Mouse (Mus musculus) MEL (cell line): ENCODE results near the gene 0610030E20Rik. TPM values are rescaled to one million over a fixed set of nuclear protein-coding genes. Genes with fewer than 3 reads are reported as not detected.

Experiments
- DNase-seq: peaks from one replicate; pipeline ENCODE4 v3.0.0; 2011; ENCODE audit warnings: low read depth, low spot score
- H3K27ac ChIP-seq: 2 replicates; pipeline ENCODE4 v1.5.1; 2012; ENCODE audit warnings: low read depth, mild to moderate bottlenecking, control low read depth, low read length, moderate library complexity; ENCODE audit not compliant: control insufficient read depth
- H3K27me3 ChIP-seq, 2 experiments: fragments of 150-350 bp in 1 of 2; sonication (generic) in 1 of 2; 2 replicates each; pipeline ENCODE4 v1.6.1; 2012; ENCODE audit warnings: low read length in 2 of 2, mild to moderate bottlenecking in 2 of 2, improper control_type of control experiment in 1 of 2, moderate library complexity in 1 of 2; ENCODE audit not compliant: insufficient read depth in 2 of 2, control insufficient read depth in 1 of 2
- H3K36me3 ChIP-seq, 2 experiments: 2 replicates each; pipeline ENCODE4 v1.6.1; 2012 to 2014; ENCODE audit warnings: low read length in 2 of 2, improper control_type of control experiment in 1 of 2, inconsistent platforms in 1 of 2, mild to moderate bottlenecking in 1 of 2; ENCODE audit not compliant: insufficient read depth in 2 of 2, control insufficient read depth in 1 of 2
- H3K4me1 ChIP-seq, 2 experiments: fragments of 150-350 bp in 1 of 2; sonication (generic) in 1 of 2; 2 replicates each; pipeline ENCODE4 v1.6.1; 2012; ENCODE audit warnings: low read length in 2 of 2, improper control_type of control experiment in 1 of 2, mild to moderate bottlenecking in 1 of 2; ENCODE audit not compliant: insufficient read depth in 2 of 2, control insufficient read depth in 1 of 2
- H3K4me3 ChIP-seq, 2 experiments: fragments of 150-350 bp in 1 of 2; sonication (generic) in 1 of 2; 2 replicates each; pipeline ENCODE4 v1.5.1; 2012; ENCODE audit warnings: low read depth in 2 of 2, low read length in 2 of 2, mild to moderate bottlenecking in 2 of 2, moderate library complexity in 2 of 2, control low read depth in 1 of 2, improper control_type of control experiment in 1 of 2; ENCODE audit not compliant: control insufficient read depth in 1 of 2, insufficient read depth in 1 of 2
- H3K79me2 ChIP-seq: 2 replicates; pipeline ENCODE4 v1.6.1; 2012; ENCODE audit warnings: mild to moderate bottlenecking, low read length, moderate library complexity; ENCODE audit not compliant: control insufficient read depth, poor library complexity, insufficient read depth
- H3K9ac ChIP-seq: 2 replicates; pipeline ENCODE4 v1.6.1; 2012; ENCODE audit warnings: low read depth, mild to moderate bottlenecking, control low read depth, low read length, moderate library complexity; ENCODE audit not compliant: control insufficient read depth, poor library complexity, severe bottlenecking
- H3K9me3 ChIP-seq: fragments of 150-350 bp; sonication (generic); replicated peaks from 2 replicates; pipeline ENCODE4 v1.6.1; 2012; ENCODE audit warnings: mild to moderate bottlenecking, low read length, improper control_type of control experiment, moderate library complexity; ENCODE audit not compliant: insufficient read depth
- CHD1 ChIP-seq: IDR thresholded peaks from 2 replicates; pipeline ENCODE4 v1.6.1; 2012; ENCODE audit warnings: low read depth, mild to moderate bottlenecking, inconsistent platforms, low read length, improper control_type of control experiment
- CHD2 ChIP-seq: IDR thresholded peaks from 2 replicates; pipeline ENCODE4 v1.6.1; 2011; ENCODE audit warnings: low read length, improper control_type of control experiment
- E2F4 ChIP-seq: IDR thresholded peaks from 2 replicates; pipeline ENCODE4 v1.6.1; 2011; ENCODE audit warnings: low read depth, low read length, improper control_type of control experiment, borderline replicate concordance
- ELF1 ChIP-seq: IDR thresholded peaks from 2 replicates; pipeline ENCODE4 v1.6.1; 2014; ENCODE audit warnings: low read depth, mild to moderate bottlenecking, inconsistent platforms, low read length, improper control_type of control experiment, moderate library complexity
- GATA1 ChIP-seq: IDR thresholded peaks from 2 replicates; pipeline ENCODE4 v1.6.1; 2011; ENCODE audit warnings: low read depth, low read length, improper control_type of control experiment
- JUND ChIP-seq: IDR thresholded peaks from 2 replicates; pipeline ENCODE4 v1.6.1; 2011; ENCODE audit warnings: low read depth, mild to moderate bottlenecking, improper control_type of control experiment, low read length
- KAT2A ChIP-seq: conservative IDR thresholded peaks from 2 replicates; pipeline ENCODE4 v1.6.1; 2012; ENCODE audit warnings: low read depth, low read length, improper control_type of control experiment, inconsistent platforms
- MAFK ChIP-seq: IDR thresholded peaks from 2 replicates; pipeline ENCODE4 v1.6.1; 2011; ENCODE audit warnings: low read depth, mild to moderate bottlenecking, low read length, improper control_type of control experiment, borderline replicate concordance
- MAX ChIP-seq: IDR thresholded peaks from 2 replicates; pipeline ENCODE4 v1.6.1; 2011; ENCODE audit warnings: low read length, improper control_type of control experiment
- MYC ChIP-seq: IDR thresholded peaks from 2 replicates; pipeline ENCODE4 v1.6.1; 2011; ENCODE audit warnings: low read depth, mild to moderate bottlenecking, low read length, improper control_type of control experiment, moderate library complexity
- NRF1 ChIP-seq: IDR thresholded peaks from 2 replicates; pipeline ENCODE4 v1.6.1; 2014; ENCODE audit warnings: low read depth, mild to moderate bottlenecking, inconsistent platforms, low read length, improper control_type of control experiment, moderate library complexity; ENCODE audit not compliant: poor library complexity, insufficient read depth, severe bottlenecking
- POLR2AphosphoS2 ChIP-seq: IDR thresholded peaks from 2 replicates; pipeline ENCODE4 v1.6.1; 2011; ENCODE audit warnings: low read length, improper control_type of control experiment
- POLR2AphosphoS5 ChIP-seq: IDR thresholded peaks from 2 replicates; pipeline ENCODE4 v1.6.1; 2012; ENCODE audit warnings: low read depth, borderline replicate concordance, mild to moderate bottlenecking, inconsistent platforms, low read length, moderate library complexity, mixed read lengths
- RAD21 ChIP-seq: IDR thresholded peaks from 2 replicates; pipeline ENCODE4 v1.6.1; 2011; ENCODE audit warnings: mild to moderate bottlenecking, low read depth, low read length, improper control_type of control experiment
- RCOR1 ChIP-seq: IDR thresholded peaks from 2 replicates; pipeline ENCODE4 v1.6.1; 2012; ENCODE audit warnings: low read depth, mild to moderate bottlenecking, inconsistent platforms, low read length, improper control_type of control experiment
- SIN3A ChIP-seq: IDR thresholded peaks from 2 replicates; pipeline ENCODE4 v1.6.1; 2012; ENCODE audit warnings: low read length, improper control_type of control experiment, inconsistent platforms
- SMC3 ChIP-seq: IDR thresholded peaks from 2 replicates; pipeline ENCODE4 v1.6.1; 2011; ENCODE audit warnings: low read depth, low read length, improper control_type of control experiment
- TAL1 ChIP-seq: IDR thresholded peaks from 2 replicates; pipeline ENCODE4 v1.6.1; 2012; ENCODE audit warnings: mild to moderate bottlenecking, inconsistent platforms, low read length, moderate library complexity, mixed read lengths
- TBP ChIP-seq: IDR thresholded peaks from 2 replicates; pipeline ENCODE4 v1.8.0; 2011; ENCODE audit warnings: low read depth, low read length, improper control_type of control experiment
- UBTF ChIP-seq: IDR thresholded peaks from 2 replicates; pipeline ENCODE4 v1.6.1; 2012; ENCODE audit warnings: low read depth, mild to moderate bottlenecking, inconsistent platforms, low read length, improper control_type of control experiment, moderate library complexity, borderline replicate concordance; ENCODE audit not compliant: insufficient read depth
- USF2 ChIP-seq, 2 experiments: IDR thresholded peaks; 2 replicates each; pipeline ENCODE4 v1.6.1; 2011 to 2012; ENCODE audit warnings: improper control_type of control experiment in 2 of 2, low read length in 2 of 2, borderline replicate concordance in 1 of 2, inconsistent platforms in 1 of 2, low read depth in 1 of 2, mild to moderate bottlenecking in 1 of 2; ENCODE audit not compliant: insufficient read depth in 1 of 2
- ZKSCAN1 ChIP-seq: IDR thresholded peaks from 2 replicates; pipeline ENCODE4 v1.6.1; 2012; ENCODE audit warnings: low read depth, mild to moderate bottlenecking, inconsistent platforms, low read length, improper control_type of control experiment, moderate library complexity
- polyA plus RNA-seq, 2 experiments: library from polyadenylated mRNA; stranded (reverse) in 1 of 2; unstranded in 1 of 2; fragments of >175 nt in 1 of 2; fragments of >200 nt in 1 of 2; gene quantifications; 2 replicates each; pipeline versions ENCODE4 v1.2.1 to v1.2.4; 2012; ENCODE audit warnings: low replicate concordance in 2 of 2, low read depth in 1 of 2; ENCODE audit not compliant: insufficient read length in 2 of 2, insufficient read depth in 1 of 2, missing spikeins in 1 of 2
- total RNA-seq: library from RNA; depleted of rRNA; stranded (reverse); fragments of 300-350 nt; gene quantifications from 2 replicates; pipeline ENCODE4 v1.2.3, GENCODE M21; 2012

Gene 0610030E20Rik
- total and polyA plus RNA-seq, 3 experiments: 14.2 to 28.5 TPM; not detected in 1

DNA sequence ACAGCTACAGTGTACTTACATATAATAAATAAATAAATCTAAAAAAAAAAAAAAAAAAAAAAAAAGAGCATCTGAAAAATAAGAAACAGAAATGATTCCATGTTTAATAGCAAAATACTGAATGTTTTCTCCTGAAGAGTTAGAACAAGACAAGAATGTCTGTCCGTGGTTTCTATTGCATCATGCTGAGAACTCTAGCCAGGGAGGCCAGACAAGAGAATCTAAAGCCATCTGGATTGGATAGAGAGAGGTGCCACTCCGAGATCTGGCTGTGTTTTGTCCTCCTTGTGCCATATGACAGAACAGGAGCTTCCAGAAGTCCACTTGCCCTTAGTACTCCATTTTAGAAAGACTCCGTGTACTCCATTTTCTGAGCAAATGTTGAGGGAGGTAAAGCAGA, 49.3 kb upstream of the 0610030E20Rik start:
- TF ChIP-seq TAL1 (no peak), TBP (no peak), MAX (no peak), MAFK (no peak), USF2 (IDR thresholded peaks at IDR 0.05; ENCODE audit: borderline replicate concordance in 1 of 2, insufficient read depth in 1 of 2, low read depth in 1 of 2, low read length in 2 of 2) (no peak), CHD2 (no peak), MYC (no peak), UBTF (no peak), CHD1 (no peak), POLR2AphosphoS2 (no peak)

DNA sequence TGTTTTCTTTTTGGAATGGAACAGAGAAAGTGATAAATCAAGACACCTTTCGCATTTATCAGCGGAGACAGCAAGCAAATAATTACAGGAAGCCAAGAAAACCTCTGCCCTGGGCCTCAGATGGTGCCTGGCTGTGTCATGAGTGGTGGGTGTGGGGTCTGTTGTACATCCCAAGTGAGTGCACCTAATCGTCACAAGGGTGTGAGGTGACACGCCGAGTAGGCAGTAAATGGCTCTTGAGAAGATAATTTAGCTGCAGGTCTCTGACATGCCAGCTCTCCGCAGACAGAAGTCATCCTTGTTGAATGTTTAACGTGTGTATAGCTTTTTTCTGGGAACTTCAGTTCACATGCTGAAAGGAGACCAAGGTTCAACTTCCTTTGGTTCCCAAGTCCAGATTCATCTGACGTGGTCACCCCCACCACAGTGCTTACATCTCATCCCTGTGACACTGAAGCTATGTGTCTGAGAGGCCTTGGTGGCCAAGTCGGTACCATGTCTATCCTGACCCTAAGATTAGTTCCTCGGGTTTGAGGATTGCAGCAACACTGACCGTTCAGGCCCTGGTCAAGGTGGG, 44.7 kb upstream of the 0610030E20Rik start:
- Histone ChIP-seq H3K4me1 (no peaks in the 10 kb centered on the region), H3K36me3 (no peaks in the 10 kb centered on the region), H3K79me2 (no peaks in the 10 kb centered on the region), H3K9me3 (no peaks in the 10 kb centered on the region), H3K27ac (no peak overlapping the region), H3K4me3 (no peak overlapping the region), H3K9ac (no peak overlapping the region), H3K27me3 (peaks cover 0 to 3% of the 10 kb centered on the region in 2 experiments; a peak in 2 of 4 replicates)
- no peak for DNase-seq
- TF ChIP-seq ELF1 (no peak), JUND (no peak), RAD21 (no peak), ZKSCAN1 (no peak), KAT2A (no peak), E2F4 (no peak), CHD1 (no peak), MAFK (no peak), GATA1 (no peak), MAX (no peak), TBP (no peak), RCOR1 (no peak), UBTF (no peak), SMC3 (no peak), NRF1 (no peak), POLR2AphosphoS5 (no peak), SIN3A (no peak), USF2 (IDR thresholded peaks at IDR 0.05; ENCODE audit: borderline replicate concordance in 1 of 2, insufficient read depth in 1 of 2, low read depth in 1 of 2, low read length in 2 of 2) (no peak)

More for the DNA sequence above, 49.3 kb upstream of the 0610030E20Rik start:
- Histone ChIP-seq H3K79me2 (no peaks in the 10 kb centered on the region), H3K9me3 (no peaks in the 10 kb centered on the region), H3K27me3 (no peaks in the 10 kb centered on the region), H3K4me3 (no peak overlapping the region), H3K36me3 (peaks cover 0 to 10% of the 10 kb centered on the region in 2 experiments; a peak in 2 of 4 replicates), H3K27ac (no peak overlapping the region), H3K4me1 (peaks cover 4 to 14% of the 10 kb centered on the region in 2 experiments; a peak in 3 of 4 replicates), H3K9ac (no peak overlapping the region)
- DNase-seq: no peak
